Mouse (Mus musculus): Measurements from ENCODE around the gene Arid5b.

Arid5b gene

GRCm38 (mm10) chr10:68269789-68270188 is 8.8 kb downstream of the Arid5b start:
- no peak for DNase-seq (ENCODE audit: low spot score in 2 of 2)

GRCm38 (mm10) chr10:68268629-68269028 is 9.9 kb downstream of the Arid5b start:
- DNase-seq (ENCODE audit: low spot score in 2 of 2): no peak

DNA sequence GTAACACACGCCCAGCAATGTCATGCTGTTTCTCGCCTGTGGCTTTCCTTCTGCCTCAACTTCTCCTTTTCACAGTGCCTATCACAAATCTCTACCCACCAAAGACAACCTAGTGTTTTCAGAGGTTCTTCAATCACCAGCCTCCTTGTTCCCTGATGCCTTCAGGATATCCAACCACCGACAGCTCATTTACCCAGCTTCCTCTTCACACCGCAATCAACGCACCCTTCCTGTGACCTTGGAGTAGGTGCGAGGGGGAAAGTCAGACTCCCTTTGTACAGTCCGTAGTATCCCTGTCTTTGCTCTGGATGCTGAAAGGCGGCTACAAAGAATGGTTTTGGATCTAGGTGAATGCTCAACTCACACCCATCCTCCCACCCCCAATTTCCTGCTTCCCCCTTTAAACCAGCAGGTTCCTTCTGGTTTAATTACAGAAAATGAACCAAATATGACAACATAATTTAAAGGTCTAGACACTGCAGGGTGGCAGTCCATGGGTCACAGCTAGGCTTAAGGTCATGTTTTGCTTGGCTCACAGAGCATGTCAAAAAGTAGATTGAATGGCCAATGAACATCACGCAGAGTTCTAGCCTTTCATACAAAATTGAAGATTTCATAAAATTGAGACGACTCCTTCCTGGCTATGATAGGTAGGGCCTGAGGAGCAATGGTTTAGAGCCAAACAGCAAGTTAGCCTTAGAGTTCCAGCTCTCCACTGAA is 14.4 kb downstream of the Arid5b start:
- no peak for DNase-seq (ENCODE audit: low spot score in 2 of 2)

DNA sequence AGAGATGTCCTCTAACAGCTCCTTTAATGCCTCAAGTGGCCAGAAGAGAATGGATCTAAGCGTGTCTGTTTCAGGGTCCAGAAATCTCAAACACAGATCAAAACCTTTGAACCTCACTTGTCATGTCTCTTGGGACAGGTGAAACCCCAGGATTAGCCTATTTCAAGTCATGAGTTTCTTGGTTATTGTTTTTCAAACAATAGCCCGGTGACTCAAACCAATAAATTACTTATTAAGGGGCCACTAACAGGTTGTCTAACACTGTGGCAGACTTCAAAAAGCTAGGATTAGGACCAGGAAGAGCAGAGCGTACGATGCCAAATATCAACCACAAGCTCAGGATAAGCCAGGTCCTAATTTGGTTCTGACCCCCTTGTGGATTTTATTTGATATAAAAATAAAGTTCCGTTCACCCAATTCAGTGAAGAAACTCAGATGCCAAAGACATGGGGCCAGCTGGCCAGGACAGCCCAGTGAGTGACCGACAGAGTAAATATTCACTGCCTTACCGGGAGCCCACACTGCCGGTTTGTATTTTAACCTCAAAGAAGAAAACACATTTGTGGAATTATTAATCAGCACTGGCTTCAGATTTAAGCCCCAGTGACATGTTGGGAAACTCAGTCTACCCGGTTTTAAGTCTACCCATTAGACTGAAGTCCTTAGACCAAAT is 15.1 kb downstream of the Arid5b start:
- no peak for DNase-seq (ENCODE audit: low spot score in 2 of 2)

DNA sequence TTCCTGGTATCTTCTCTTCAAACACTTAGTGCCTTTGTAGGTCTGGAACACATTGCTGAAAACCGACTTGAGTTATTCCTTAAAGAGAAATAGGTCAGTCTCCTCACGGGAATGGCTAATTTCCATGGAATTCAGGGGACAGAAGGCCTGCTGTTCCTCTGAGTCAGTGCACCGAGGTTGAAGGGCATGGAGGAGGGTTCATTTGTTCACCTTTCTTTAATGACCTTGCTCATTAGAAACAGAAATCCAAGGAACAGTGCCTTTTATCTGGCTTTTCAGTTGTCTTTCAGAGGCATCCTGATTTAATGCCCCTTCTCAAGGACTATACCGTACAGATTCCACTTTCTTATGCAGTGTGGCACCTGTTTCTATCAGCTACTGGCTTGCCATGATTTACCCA is 18.9 kb downstream of the Arid5b start:
- DNase-seq (ENCODE audit: low spot score in 2 of 2): no peak

GRCm38 (mm10) chr10:68257358-68258056 is 21.0 kb downstream of the Arid5b start:
- no peak for DNase-seq (ENCODE audit: low spot score in 2 of 2)

- no peak for DNase-seq (ENCODE audit: low spot score in 2 of 2)
Observed at GRCm38 (mm10) chr10:68256134-68256533, 22.4 kb downstream of the Arid5b start.

DNA sequence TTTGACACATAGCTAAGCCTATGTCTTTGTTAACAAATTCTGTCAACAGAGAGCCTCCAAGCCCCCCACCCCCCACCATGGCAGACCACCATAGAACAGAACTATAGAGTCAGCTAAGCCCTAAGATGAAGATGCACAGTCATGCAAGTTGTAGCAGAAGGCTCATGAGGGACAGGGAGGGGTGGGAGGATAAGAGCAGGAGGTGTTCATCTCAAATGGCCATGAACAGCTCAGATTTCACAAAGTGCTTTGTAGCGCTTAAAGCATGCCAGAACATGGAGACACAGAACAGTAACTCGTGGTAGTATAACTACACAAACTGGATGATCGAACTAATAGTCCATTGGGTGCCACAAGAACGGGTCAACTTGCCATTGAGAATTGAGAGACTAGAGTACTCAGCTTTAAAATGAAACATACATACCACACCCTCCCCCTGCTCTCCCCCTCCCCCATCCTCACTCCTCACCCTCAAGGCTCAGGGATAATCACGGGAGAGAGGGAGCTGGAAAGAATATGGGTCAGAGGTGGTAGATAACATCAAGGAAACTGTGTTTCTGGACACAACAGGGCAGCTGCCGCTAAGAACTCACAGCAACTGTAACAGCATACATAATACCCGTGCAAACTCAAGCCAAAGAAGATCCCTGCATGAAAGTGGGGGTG is 25.0 kb downstream of the Arid5b start:
- DNase-seq (ENCODE audit: low spot score in 2 of 2): no peak

DNA sequence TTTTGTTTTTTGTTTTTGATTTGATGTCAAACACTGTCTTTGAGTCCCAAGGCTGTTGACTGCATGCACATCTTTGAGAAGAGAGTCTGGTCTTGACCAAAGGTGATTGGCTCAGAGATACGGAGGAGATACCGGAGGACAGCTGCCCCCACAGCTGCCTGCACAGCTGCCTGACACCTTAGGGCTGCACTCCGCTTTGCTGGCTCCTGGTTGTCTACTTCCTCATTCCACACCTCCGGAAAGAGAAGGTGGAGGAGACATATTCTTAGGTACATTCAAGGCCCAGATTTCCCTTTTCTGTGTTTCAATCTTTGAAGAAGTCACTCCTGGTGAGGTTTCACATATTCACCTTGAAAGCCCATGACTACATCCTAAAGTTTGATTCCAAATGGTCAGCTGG is 25.9 kb downstream of the Arid5b start:
- DNase-seq (ENCODE audit: low spot score in 2 of 2): no peak

DNA sequence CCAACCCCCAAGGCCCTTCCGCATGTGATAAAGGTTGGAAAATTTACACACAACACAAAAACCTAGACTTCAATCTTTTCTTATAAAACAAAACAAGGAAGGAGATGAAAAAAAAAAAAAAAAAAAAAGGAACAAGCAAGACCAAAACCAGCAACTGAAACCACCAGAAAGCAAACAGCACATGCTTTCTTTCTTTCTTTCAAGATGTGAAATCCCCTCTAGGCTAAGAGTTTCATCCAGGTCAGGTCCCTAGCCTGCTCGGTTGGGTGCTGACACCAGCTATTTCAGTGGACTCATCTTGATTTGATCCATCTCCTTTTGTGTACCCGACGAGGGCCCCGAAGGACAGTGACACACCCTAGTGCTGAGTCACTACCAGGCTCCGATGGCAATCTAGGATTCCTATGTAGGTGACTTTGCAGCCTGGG is 29.2 kb downstream of the Arid5b start:
- DNase-seq (ENCODE audit: low spot score in 2 of 2): no peak

DNA sequence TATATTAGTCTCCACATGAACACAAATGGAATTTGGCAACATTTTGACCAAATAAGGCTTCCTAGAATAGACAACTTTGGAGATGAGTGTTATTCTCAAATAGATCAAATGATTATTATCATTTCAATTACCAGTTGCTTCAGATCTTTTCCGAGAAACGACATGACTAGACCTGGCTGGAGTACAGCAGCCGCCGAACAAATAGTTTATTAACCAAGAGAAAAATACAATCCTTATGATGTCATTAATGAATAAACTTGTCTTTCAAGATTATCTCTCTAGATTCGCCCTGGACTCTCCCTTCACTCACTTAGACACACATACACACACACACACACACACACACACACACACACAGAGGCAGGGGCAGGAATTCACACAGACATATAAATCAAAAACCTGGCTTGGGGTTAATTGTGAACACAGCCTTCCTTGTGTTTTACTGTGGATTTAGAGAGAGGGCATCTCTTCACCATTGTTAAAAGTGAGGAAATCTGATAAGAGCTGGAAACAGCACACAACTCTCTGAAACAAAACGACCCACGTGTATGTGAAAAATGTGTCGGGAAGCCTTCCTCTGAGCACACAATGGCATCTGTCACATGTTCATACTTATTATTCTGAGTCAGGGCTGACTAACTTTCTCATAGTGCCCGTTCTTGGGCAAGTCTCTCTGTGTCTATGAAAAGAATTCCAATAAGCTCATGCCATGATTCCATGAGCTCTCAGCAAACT is 30.1 kb downstream of the Arid5b start:
- DNase-seq (ENCODE audit: low spot score in 2 of 2): no peak

DNA sequence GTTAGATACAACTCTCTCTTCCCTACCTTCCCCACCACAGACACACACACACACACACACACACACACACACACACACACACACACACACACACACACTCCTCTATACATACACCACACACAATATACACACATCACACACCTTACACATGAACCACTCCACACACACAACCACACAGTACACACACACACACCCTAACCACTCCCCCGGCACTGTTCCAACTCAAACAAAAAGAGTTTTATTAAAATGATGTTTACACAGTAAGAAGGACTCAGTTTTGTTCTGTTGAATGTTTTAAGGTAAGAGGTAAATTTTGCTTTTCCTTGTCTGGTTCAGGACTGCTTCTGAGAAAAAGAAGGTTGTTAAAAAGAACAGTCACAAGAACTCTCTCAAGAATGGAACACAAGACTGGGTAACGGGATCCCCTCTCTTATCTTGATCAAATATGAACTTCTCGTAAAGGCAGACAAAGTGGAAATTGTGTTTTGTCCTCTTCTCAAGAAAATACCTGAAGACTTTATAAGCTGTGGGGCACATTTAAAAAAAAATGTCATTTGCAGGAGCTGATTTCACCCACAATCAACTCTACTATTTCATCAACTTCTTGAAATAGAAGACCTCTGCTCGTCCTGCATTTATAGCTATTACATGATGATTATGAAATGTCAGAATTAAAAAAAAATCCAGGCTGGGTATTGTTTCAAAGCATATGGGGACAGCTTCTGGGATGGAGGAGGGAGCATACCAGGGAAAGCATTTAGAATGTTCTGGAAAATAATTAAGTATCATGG is 30.9 kb downstream of the Arid5b start:
- DNase-seq (ENCODE audit: low spot score in 2 of 2): no peak

- no peak for DNase-seq (ENCODE audit: low spot score in 2 of 2)
Observed at GRCm38 (mm10) chr10:68246603-68247247, 31.8 kb downstream of the Arid5b start.

DNA sequence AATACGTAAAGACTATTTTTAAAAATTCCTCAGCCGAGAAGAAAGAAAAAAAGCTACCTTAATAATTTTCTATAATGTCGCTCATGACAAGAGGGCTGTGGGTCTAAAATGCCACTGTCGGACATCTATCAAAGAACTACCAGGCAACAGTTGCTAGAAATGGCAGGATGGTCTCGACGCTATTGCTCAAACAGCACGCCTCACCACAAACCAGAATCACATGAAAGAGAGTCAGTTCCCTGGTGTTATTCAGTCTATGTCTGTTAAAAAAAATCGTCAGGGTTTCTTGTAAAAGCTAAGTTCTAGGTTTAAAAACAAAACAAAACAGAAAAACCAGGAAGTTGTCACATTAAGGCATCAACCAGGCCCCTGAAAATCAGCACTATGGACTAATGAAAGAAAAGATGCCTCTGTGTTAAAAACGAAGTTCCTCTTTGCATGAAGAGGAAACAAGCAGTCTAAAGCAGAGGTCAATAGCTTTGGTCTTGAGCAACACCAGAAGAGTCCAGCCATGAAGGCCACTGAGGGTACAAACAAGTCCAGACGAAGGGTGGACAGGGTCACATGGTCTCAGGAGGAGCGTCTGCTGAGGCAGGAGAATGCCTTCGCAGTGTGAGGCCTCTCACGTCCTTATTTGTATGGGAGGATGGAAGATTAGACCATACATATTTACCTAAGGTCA is 37.6 kb downstream of the Arid5b start:
- no peak for DNase-seq (ENCODE audit: low spot score in 2 of 2)

GRCm38 (mm10) chr10:68240094-68240803 is 38.3 kb downstream of the Arid5b start:
- DNase-seq (ENCODE audit: low spot score in 2 of 2): no peak

GRCm38 (mm10) chr10:68239426-68240070 is 39.0 kb downstream of the Arid5b start:
- DNase-seq (ENCODE audit: low spot score in 2 of 2): no peak

DNA sequence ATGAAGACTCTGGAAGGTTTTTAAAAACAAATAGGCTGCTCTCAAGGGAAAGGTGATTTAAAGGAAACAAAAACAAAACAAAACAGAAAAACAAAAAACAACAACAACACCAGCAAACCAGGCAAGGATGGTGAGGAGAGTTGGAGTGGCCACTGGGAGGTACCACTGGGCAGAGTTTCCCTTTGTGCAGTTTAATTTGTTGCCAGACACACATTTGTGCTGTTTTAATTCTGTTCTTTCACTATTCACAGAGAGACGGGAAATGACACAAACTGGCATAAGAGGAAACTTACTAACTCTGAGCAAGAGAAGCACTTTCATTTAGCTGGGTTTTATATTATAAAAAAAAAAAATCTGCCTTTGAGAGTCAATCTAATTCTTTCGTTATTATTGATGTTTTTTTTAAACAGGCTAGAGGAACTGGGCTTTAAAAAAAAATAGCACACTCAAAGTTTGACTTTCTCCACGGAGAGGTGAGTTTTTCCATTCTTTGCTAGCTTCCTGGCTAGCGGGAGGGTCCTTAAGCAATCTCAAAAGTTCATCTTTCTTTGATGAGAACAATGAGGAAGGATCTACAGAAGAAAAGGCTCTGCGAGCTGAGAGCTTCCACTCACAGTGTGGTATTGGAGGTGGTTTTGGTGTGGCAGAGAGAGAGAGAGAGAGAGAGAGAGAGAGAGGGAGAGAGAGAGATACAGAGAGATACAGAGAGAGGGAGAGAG is 39.7 kb downstream of the Arid5b start:
- no peak for DNase-seq (ENCODE audit: low spot score in 2 of 2)

DNA sequence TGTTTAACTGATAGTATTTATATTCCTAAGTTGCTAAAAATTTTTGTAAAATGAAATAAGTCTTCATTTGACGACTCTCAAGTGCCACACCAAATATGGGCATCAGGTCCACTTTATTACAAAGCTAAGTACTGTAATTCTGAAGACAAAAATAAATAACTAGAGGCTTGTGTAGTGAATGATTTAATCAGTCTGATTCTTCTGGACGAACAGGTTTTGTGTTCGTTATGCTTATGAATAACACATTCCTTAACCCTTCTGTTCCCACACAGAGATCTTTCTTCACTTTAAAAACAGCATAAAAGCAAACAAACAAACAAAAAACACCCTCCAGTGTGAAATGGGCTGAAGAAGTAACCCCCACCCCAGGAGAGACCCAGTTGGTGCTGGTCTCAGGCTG is 40.4 kb downstream of the Arid5b start:
- no peak for DNase-seq (ENCODE audit: low spot score in 2 of 2)

All from frontal cortex, postnatal 25 days (tissue).